Mouse (Mus musculus) lung, adult 2 months (tissue): ENCODE data around the gene Pdlim5.

ENCODE experiments used
- CTCF ChIP-seq: fragments of 200-500 bp; IDR thresholded peaks from 2 replicates; pipeline ENCODE4 v1.5.1; 2011; ENCODE audit warnings: mild to moderate bottlenecking, low read length, control low read depth; ENCODE audit not compliant: insufficient read depth
- POLR2A ChIP-seq: fragments of 200-500 bp; IDR thresholded peaks from 2 replicates; pipeline ENCODE4 v1.6.1; 2011; ENCODE audit warnings: low read depth, mild to moderate bottlenecking, control low read depth, low read length, borderline replicate concordance; ENCODE audit errors: extremely low read depth

GRCm38 (mm10) chr3:142346261-142346660, 49.2 kb downstream of the Pdlim5 start:
- TF ChIP-seq CTCF (no peak), POLR2A (no peak)
